Mouse (Mus musculus) mesoderm, embryonic 11.5 days (tissue): ENCODE results near the gene Kmt2c.
"Not testable (repeated sequence)": the region's sequence is repeated elsewhere in the genome, so short reads cannot be mapped to it uniquely, and the experiment has no call there.

Experiments used
- DNase-seq: peaks from one replicate; pipeline ENCODE4 v3.0.0-alpha.2; 2012; ENCODE audit warnings: low read depth, low spot score

Gene Kmt2c

DNA sequence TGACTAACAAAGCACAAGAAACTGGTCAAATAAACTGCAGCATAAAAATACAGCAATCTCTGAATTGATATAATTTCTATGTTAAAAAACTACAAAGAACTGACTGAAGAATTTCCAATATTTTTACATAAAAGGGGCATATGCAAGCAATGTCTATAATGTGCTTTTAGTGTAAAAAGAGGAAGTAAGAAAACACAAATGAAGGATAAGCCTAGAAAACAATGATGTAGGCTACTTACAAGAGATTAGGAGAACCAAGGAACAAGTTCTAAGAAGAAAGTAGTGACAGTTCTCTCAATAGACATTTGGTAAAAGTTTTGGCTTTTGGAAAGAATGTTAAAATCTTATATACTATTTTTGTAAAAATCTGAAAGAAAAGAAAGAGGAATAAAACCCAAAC lies 119.4 kb downstream of the Kmt2c start:
- no peak for DNase-seq

DNA sequence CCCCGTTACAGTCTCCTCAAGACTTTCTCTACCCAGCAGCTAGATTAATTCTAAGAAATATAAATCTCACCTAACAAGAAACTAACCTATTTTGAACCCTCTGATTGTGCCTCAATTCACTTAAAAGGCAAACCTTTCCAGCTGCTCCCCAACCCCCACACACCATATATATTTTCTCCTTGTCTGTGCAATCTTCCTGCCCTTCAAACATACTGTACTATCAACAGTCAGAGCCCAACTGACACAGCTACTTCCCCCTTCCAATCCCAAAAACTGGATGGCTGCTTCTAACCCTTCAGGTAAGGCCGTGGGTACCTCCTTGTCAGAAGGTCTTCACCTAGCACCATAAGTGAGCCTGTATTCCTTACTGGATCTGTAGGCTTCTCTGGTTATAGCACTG lies 130.2 kb downstream of the Kmt2c start:
- DNase-seq: no peak

DNA sequence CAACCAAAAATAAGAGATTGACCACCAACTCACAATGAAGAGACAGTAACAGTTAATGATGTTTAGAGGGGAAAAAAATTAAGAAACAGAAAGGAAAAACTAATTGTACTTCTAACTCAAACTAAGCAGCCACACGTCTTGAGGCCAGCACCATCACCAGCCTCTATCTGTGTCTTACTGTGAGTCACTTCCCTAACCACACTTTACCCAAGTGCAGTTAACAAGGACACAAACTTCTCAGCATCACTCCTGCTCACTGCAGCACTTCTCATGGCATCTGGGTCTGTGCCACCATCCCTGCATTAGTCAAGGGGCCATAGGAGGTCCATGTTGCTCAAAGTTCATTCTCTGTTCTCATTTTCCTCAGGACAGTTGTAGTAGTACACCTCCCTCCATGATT lies 131.5 kb downstream of the Kmt2c start:
- no peak for DNase-seq

DNA sequence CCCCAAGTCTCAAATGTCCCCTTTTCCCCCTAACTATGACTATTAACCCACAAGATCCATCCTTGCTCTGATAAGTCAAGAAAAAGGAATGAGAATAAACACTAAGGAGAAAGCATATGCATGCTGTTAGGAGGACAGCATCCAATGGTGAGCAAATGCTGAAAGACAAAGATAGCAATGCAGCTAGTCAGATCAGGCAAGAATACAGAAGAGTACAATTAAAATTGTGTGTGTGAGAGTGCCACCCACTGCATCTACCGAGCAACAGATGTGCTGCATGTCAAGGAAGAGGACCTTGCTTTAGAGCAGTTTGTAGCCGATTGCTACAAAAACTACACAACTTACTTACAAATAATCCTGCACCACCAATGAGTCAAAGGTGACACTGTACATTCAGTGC lies 145.1 kb downstream of the Kmt2c start:
- DNase-seq: no peak

DNA sequence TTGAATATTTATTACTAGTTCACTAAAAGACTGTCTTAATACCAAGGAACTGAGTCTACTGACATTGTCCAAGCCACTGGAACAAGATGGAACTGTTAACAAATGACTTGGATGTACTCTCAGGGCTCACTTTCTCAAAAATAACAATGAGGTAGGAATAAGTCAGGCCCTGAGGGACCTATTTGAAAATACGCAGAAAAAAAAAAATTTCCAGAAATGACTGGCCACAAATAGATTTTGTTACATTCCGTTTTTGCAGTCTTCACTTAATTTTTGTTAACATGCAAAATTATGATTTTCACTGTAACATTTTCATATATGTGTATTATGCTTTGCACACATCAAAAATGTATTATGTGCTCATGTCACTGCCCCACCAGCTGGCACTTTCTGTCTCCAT lies 167.3 kb downstream of the Kmt2c start:
- DNase-seq: no peak

DNA sequence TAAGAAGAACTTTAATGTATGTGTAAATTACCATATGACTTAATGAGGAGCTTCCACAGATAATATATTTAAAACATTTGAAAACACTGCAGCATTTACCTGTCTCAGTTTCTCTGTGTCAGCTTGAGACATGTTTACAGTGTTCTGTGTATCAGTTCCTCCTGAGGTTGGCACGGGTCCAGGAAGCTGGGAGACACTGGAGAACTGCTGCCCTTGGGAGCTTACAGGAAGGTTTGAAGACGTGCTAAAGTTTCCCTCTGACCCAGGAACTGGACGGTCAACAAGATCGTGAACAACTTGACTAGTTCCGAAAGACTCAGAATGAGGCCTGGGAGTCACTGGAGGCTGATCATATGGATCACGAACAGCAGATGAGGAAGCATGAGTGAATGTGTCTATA lies 184.7 kb downstream of the Kmt2c start:
- DNase-seq: no peak

DNA sequence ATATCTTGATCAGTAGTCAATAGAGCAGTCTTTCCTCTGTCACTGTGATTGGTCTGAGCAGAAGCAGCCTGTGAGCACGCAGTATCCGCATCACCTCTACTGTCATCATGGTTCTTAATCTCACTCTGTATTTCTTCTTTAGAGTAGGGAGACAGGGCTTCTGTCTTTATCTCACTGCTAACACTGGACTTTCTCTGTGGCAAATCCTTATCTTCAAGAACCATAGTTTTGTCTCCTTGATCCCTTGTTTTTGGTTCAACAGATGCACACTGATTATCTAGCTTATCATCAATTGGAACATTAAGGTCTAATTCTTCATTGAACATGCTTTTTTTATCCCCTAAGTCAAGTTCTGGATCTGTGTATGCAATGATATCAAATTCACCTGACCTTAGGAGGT lies 188.4 kb downstream of the Kmt2c start:
- no peak for DNase-seq

DNA sequence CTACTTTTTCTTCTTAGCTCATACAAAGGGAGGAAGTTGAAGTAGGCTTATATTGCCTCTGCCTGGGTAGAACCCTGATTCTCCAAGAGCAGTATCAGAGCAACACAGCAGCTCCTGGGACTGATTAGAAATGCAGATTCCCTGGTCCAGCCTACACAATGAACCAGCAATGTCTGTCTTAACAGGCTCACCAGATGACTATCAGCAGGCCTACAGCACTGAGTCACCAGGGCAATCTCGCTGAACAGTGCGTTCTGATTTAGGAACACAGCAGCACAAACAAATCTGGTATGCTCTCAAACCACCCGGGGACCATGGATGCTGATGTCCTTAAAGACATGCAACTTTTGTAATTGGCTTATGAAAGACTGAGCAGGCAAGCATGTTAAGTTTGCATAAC lies 201.8 kb downstream of the Kmt2c start:
- DNase-seq: no peak

DNA sequence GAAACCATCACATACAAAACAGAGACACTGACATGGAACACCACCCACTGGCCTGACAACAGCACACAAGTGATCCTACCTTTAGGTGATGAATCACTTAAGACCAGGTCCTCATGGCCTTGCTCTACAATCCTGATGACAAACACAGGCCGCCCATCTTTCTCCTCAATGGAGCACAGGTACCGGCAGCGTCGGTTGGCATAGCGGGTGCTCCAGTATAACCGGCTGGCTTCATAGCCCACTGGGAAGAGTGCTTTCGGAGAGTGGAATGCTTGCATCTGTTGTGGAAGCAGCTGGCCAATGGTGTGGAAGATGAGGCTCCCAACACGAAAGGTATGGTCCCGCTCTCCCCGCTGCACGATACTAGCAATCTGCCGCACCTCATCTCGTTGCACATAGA lies 214.6 kb downstream of the Kmt2c start:
- DNase-seq: no peak

DNA sequence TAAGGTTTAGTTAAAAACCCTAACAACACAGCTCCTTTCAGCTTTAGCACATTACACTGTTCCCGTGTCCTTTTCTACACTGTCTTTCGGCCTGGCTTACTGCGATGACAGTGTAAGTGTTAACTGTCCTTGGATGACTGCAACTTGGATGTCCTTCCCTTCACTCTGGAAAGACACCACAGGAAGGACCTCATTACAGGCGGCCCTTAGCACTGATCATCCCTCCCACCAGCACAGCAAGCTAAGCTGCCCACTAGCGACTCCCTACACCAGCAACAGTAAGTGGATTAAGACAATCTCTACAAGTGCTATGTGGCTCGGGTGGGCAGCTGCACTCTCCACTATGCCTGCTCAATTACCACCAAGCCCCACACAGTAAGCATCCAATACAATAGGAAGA lies 222.2 kb downstream of the Kmt2c start:
- DNase-seq: no peak

DNA sequence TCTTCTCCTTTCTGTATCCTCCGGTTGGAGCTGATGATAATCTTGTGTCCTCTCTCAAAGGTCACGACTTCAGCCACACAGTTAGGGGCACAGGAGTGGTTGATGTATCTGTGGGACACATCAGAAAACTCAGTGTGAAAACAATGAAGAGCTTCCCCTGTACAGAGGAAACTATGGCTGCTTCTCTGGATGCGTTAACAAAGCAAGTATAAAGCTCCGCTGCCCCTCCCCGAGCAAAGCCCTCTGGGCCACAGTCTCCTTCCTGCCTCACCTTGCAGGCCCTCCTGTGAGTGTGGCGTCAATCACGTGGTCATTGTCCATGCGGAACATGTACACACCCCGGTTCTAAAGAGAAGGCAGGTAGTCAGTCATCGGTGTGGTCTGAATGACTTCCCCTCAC lies 223.0 kb downstream of the Kmt2c start:
- DNase-seq: no peak

DNA sequence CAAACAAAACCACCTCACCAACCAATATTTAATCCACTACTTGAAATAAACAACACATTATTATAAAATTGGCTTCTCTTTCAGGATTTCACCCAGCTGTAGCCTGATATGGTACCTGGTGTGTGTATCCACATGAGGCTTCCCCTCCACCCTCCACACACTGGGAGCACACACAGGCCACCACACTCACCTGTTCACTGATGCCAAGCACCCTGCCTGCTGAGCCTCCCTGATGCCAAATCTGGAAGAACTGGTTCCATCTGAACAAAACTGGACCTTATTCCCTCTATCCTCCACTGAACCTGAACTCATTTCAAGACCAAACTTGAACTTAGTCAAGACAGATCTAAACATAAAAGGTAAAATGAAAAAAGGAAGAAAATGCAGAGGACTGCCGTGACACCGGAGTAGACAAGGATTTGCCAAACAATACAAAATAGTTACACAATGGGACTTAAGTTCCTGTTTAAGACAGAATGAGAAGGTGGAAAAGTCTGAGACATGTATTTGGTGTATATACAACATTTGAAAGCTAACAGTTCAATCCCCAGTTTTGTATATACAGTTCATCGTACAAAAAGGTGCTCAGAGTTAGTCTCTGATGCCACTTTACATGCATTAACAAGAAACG lies 230.2 kb downstream of the Kmt2c start:
- DNase-seq: no peak

DNA sequence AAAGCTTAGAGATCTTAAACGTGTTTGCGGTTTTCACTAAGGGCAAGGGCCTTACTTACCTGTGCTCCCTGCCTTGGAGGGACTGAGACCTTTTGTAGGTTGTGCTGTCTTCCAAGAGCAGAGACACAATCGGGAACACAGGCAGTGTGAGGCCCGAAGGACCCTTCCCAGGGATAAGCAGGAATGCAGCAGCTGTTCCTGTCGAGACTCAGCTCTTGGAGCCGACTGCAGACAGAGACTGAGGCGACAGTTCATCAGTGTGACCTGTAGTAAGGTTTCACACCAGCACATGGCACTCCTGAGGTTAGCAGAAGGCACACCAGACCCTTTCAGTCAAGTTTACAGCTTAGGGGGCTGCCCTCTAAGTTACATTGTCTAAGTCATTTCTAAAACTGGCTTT lies 236.3 kb downstream of the Kmt2c start:
- DNase-seq: no peak

DNA sequence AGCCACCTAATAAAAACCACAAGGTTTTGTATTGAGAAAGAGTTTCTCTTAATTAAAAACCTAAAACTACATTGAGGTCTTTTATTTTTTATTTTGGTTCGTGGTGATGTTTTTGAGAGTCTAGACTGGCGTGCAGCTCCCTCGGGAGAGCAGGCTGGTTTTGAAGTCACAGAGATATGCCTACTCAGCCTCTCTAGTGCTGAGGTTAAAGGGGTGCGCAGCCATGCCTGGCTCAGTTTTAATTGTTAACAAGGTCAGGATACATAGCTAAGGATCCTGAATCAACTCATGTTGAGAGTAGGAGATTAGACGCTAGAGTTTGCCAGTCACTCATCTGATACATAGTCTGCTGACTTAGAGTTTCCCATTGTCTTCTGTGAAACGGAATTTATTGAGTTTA lies 237.1 kb downstream of the Kmt2c start:
- no peak for DNase-seq

DNA sequence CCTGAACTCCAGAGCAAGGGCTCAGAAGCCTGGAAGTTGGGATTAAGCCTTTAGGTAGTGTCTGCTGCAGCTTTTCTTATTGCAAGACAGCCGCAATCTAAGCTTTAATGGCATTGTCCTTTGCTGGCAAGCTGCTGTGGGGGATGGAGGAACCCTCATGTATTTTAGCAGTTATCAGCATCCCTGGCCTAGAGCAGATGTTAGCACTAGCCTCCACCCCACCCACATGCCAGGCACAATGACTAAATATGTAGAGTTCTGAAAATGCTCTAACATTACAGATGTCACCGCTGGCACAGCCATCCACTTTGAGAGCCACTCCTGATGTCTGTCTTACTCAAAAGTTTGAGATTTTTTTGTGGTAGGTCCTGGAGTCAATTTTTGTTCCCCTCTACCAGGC lies 241.9 kb downstream of the Kmt2c start:
- no peak for DNase-seq

DNA sequence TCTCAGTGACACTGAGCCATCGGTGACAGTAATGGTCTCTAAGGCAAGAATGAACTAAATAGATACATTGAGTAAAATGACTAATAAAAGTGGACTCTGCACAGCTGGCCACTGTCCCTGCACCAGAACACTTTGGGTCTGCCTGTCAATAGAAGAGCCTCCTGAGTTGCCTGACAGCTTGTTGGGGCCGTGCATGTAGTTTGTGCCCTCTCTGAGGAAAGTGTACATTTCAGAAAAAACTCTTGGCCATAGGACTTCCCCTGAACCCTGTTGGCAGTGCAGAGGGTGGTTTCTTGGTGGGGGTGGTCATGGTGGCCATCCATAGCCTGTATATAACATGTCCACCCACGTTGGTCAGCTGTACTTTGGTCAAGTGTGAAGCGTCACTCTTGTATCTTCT lies 244.1 kb downstream of the Kmt2c start:
- DNase-seq: no peak

DNA sequence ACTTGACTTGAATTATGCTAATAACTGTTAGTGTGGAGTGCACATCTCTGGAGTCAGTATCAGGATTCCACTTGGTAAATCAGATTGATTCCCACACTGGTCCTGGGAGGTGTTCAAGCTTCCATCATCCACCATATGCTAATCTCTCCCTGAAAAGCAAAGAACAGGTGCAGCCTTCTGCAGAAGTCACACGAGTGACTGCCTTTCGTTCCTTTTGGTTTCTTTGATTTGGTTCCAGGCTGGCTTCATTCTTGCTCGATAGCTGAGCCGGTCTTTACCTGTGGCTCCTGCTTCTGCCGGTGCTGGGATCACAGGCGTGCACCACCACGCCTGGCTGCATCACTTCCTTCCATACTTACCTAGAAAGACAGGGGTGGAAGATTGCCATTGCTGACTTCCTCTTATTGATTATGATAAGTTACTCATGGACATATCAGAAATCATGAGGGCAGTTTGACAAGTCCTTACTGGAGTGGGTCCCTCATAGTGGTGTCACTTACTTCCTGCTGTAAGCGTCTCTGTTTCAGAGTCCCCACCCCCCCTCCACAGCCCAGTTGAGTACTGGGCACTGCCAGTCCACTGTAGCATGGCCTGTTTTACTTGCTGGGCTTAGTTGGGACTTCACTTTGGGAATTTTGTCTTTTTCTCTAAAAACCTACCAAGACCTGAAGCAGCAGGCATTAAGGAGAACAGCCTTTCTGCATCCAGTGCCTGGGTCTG lies 245.6 kb downstream of the Kmt2c start:
- no peak for DNase-seq

DNA sequence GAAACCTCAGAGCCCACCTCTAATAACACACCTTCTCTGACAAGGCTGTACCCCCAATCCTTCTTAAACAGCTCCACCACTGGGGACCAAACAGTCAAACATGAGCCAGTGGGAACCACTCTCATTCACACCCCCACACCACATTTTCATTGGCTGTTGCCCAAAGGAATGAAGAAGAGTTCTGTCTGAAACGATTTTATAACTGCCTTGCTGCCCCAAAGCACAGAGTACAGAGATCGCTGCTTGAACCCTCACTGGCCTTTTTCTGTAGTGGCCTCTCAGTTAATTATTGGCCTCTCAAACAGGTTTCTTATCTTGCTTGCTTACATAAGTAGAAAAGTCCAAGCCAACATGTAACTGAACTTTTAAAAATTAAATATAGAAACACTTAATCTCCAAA lies 246.2 kb downstream of the Kmt2c start:
- DNase-seq: no peak

DNA sequence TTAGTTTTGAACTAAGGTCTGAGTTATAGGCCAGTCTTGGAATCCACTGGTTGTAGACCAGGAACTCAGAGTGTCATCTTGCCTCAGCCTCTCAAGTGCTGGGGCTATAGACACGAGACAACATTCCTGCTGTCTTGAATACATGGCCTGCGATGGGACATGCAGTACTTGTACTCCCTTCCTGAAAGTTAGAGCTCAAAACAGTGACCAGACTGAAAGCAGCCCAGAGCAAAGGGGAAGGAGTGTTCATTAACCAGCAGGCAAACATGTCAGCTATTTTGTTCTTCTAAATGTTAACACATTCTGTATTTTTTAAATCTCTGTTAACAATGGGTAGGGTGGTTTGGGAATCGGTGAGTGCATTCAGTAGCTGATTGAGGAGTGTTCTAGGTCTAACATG lies 251.5 kb downstream of the Kmt2c start:
- DNase-seq: no peak

DNA sequence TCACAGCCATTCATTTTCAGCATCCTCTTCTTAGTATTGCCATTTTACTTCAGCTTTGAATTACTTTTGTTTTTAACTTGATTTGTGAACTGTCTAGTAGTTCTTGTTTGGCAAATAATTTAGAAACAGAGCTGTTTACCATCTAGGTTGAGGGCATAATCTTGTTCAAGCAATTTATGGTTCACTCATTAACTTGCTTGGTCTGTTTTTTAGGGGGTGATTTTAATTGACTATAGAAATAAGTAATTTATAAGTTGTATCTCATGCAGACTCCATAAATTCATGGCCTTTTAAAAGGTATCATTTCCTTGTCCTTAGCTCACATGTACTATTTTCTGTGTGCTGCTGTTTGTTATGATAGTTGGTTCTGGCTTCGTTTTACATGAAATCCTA lies 252.1 kb downstream of the Kmt2c start:
- DNase-seq: no peak

DNA sequence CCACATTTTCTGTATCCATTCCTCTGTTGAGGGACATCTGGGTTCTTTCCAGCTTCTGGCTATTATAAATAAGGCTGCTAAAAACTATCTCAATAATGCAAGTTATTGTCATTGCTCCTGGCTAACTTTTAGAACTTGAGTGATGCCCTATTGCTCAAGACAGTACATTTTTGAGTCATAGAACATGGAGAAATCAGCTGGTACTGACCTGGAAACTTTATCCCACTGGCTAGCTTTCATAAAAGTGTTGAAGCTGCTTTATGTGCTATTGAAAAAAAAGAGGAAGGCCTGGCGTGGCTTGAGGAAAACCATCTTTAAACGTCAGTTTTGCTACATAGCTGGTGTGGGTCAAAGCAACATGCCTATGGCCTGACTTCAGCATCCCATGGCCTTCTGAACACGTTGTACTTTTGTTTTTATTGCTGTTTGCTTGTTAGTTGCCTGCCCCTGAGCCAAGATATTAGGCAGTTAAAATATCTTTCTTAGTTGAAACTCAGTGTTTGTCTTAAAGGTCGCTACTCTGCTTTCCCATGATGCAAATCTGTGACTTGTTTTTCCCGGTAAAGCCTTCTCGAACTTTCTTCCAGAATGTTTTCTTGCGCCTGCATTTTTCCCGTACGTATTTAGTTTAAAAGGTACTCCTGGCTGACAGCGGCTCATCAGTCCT lies 252.6 kb downstream of the Kmt2c start:
- no peak for DNase-seq

DNA sequence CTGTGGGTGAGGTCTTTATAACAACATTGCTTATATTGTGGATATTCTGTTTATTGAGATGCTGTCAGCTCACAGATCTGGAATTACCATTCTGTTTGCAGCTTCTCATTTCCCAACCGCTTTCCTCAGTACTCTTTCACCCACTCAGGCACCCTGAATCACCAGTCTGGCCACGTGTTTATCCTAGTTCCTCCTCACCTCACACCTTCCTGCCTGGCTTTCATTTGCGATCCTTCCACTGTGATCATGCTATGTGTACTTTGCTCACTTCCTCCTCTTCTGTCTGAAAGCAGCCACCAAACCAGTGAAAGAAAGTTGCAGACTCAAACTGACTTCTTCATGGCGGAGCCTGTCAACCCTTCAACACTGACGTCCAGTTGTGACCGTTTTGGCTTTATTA lies 255.5 kb downstream of the Kmt2c start:
- no peak for DNase-seq

DNA sequence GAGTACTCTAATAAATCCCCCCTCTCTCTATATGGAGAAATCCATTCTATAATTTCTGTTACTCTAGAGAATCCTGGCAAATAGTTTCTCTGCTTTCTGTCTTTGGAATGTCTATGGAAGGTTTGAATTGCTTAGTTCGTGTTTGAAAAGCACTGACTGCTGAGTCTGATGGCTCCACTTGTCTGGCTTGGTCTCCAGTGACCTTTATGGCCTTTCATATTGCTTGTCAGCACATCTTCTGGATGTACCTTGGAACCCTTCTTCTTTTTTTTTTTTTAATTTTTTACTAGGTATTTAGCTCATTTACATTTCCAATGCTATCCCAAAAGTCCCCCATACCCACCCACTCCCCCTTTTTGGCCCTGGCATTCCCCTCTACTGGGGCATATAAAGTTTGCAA lies 274.2 kb downstream of the Kmt2c start:
- not testable (repeated sequence) for DNase-seq
